Mouse (Mus musculus) kidney, adult 2 months (tissue): ENCODE measurements at regions not wholly inside any gene's neighbourhood (a gene's known extent, or its start where the extent isn't known, plus 50 kb on each side); places are given as distances from the start of the nearest gene placed in this dataset.
A peak's percentile ranks its signal among the peaks of the same experiment; 100 is the strongest.

Experiments used
- DNase-seq: peaks from one replicate; pipeline ENCODE4 v3.0.0; 2021
- H3K27ac ChIP-seq: fragments of 200-500 bp; 2 replicates; pipeline ENCODE4 v1.5.1; 2012; ENCODE audit warnings: low read depth, low read length, control low read depth, inconsistent platforms; ENCODE audit not compliant: insufficient read depth
- H3K27me3 ChIP-seq: fragments of 200-500 bp; replicated peaks from 2 replicates; pipeline ENCODE4 v1.6.1; 2012; ENCODE audit warnings: mild to moderate bottlenecking, moderate library complexity, low read length, inconsistent platforms; ENCODE audit not compliant: control insufficient read depth, insufficient read depth
- H3K36me3 ChIP-seq: fragments of 200-500 bp; 2 replicates; pipeline ENCODE4 v1.6.1; 2012; ENCODE audit warnings: mild to moderate bottlenecking, moderate library complexity, low read length, inconsistent platforms; ENCODE audit not compliant: control insufficient read depth, insufficient read depth
- H3K4me1 ChIP-seq: fragments of 200-500 bp; 2 replicates; pipeline ENCODE4 v1.6.1; 2011; ENCODE audit warnings: low read length; ENCODE audit not compliant: control insufficient read depth, insufficient read depth
- H3K4me3 ChIP-seq: fragments of 200-500 bp; 2 replicates; pipeline ENCODE4 v1.5.1; 2011; ENCODE audit warnings: mild to moderate bottlenecking, low read depth, low read length, control low read depth; ENCODE audit not compliant: insufficient read depth
- CTCF ChIP-seq: fragments of 200-500 bp; conservative IDR thresholded peaks from 2 replicates; pipeline ENCODE4 v1.5.1; 2011; ENCODE audit warnings: low read depth, mild to moderate bottlenecking, control low read depth, low read length, moderate library complexity, mixed read lengths; ENCODE audit not compliant: insufficient read depth, insufficient read length
- POLR2A ChIP-seq: fragments of 200-500 bp; IDR thresholded peaks from one replicate; pipeline ENCODE4 v1.6.1; 2011; ENCODE audit warnings: low read depth, low read length, control low read depth
- WGBS: fragments of 180-500 bp; shearing (Covaris S2); methylation state at CpG from one replicate; pipeline ENCODE4 v1.1.7; 2018; 5-methylcytosine and 5-hydroxymethylcytosine counted together

- DNase-seq: peak; percentile 3
- H3K4me3 ChIP-seq: no peak overlapping the region
- no peaks in the 10 kb centered on the region for H3K36me3 ChIP-seq
- TF ChIP-seq CTCF (no peak), POLR2A (no peak)
- 68% methylated on average over 1 of the region's 1 CpGs for WGBS
- H3K27ac ChIP-seq: no peak overlapping the region
- H3K27me3 ChIP-seq: no peaks in the 10 kb centered on the region
- H3K4me1 ChIP-seq: no peaks in the 10 kb centered on the region
Observed at GRCm38 (mm10) chr3:151160516-151160915, 277.2 kb upstream of the Adgrl4 start.

GRCm38 (mm10) chr3:151182132-151182531, 255.6 kb upstream of the Adgrl4 start:
- no peaks in the 10 kb centered on the region for H3K27me3 ChIP-seq
- no peak overlapping the region for H3K4me3 ChIP-seq
- 42% methylated on average over 2 of the region's 2 CpGs for WGBS
- no peak overlapping the region for H3K27ac ChIP-seq
- DNase-seq: no peak
- H3K36me3 ChIP-seq: no peaks in the 10 kb centered on the region
- TF ChIP-seq POLR2A: no peak
- TF ChIP-seq CTCF: no peak
- no peaks in the 10 kb centered on the region for H3K4me1 ChIP-seq

DNA sequence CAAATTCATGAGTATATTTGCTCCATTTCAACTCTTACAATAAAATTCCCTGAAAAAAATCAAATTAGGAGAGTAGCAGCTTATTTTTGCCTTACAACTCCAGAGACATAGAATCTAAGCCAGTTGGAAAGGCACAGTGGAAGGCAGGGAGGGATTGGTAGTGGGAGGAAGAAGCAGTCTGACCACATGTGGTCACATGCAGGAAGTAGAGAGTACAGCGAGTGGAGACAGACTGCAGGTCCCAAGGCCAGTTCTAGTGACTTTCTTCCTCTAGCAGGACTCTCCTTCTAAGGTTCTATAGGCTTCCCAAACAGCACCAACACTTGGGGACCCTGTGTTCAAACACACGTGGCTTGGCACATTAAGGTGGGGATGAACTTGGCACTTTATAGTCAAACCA, 245.6 kb upstream of the Adgrl4 start:
- Histone ChIP-seq H3K27me3 (no peaks in the 10 kb centered on the region), H3K4me3 (no peak overlapping the region), H3K36me3 (no peaks in the 10 kb centered on the region), H3K4me1 (no peaks in the 10 kb centered on the region), H3K27ac (no peak overlapping the region)
- no peak for DNase-seq
- TF ChIP-seq CTCF (no peak), POLR2A (no peak)
- WGBS: 78% methylated on average over 2 of the region's 2 CpGs

DNA sequence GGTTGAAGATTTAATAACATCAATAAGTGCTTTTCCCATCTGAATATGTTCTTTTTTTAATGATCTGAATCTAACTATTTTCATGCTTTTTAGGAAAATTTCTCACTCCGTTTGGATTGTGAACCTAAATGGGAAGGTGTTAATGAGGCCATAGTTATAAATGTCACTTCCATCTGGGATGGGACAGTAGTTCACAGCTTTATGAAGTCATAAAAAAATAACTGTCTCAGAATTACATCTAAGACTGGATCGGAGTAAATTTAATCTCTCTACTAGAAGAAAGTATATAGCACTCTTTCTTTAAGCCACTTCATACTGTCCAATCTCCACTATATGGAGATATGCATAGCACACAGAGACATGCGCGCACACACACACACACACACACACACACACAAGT, 226.7 kb upstream of the Adgrl4 start:
- DNase-seq: no peak
- H3K36me3 ChIP-seq: no peaks in the 10 kb centered on the region
- no peaks in the 10 kb centered on the region for H3K4me1 ChIP-seq
- H3K27me3 ChIP-seq: no peaks in the 10 kb centered on the region
- H3K4me3 ChIP-seq: no peak overlapping the region
- H3K27ac ChIP-seq: no peak overlapping the region
- WGBS: 90% methylated on average over 4 of the region's 4 CpGs
- no peak for TF ChIP-seq CTCF
- TF ChIP-seq POLR2A: no peak

- no peaks in the 10 kb centered on the region for H3K36me3 ChIP-seq
- 64% methylated on average over 3 of the region's 3 CpGs for WGBS
- TF ChIP-seq CTCF (no peak), POLR2A (no peak)
- H3K4me1 ChIP-seq: no peaks in the 10 kb centered on the region
- H3K27me3 ChIP-seq: no peaks in the 10 kb centered on the region
- DNase-seq: no peak
- H3K4me3 ChIP-seq: no peak overlapping the region
- no peak overlapping the region for H3K27ac ChIP-seq
Observed at GRCm38 (mm10) chr3:151216764-151217502, 220.8 kb upstream of the Adgrl4 start.

- no peak overlapping the region for H3K27ac ChIP-seq
- no peaks in the 10 kb centered on the region for H3K36me3 ChIP-seq
- 8% methylated on average over 3 of the region's 3 CpGs for WGBS
- TF ChIP-seq POLR2A (no peak), CTCF (0 out of 2 replicates have a peak, but pooled peaks have one; percentile 22)
- no peaks in the 10 kb centered on the region for H3K4me1 ChIP-seq
- H3K4me3 ChIP-seq: no peak overlapping the region
- DNase-seq: peak; percentile 21
- no peaks in the 10 kb centered on the region for H3K27me3 ChIP-seq
Observed at GRCm38 (mm10) chr3:151222407-151222806, 215.3 kb upstream of the Adgrl4 start.

DNA sequence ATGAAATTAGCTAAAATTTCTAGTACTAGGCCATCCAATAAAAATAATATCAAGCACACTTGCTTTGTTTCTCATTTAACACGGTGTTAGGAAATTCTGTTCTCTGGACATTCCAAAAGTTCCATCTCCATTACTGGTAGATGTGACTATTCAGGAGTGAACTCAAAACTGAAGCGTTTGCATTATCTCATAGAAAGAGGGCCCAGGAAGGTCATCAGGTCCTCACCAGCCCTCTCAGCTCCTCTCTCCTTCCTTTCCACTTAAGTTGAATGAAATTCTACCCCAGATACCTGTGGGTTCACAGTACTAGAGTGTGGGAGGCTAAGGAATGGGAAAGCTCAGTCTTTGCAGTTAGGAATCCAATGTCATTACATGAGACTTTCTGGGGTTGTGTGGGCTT, 185.2 kb upstream of the Adgrl4 start:
- 66% methylated on average over 2 of the region's 2 CpGs for WGBS
- no peak overlapping the region for H3K27ac ChIP-seq
- no peak overlapping the region for H3K4me3 ChIP-seq
- H3K36me3 ChIP-seq: no peaks in the 10 kb centered on the region
- DNase-seq: no peak
- TF ChIP-seq CTCF (no peak), POLR2A (no peak)
- H3K4me1 ChIP-seq: no peaks in the 10 kb centered on the region
- no peaks in the 10 kb centered on the region for H3K27me3 ChIP-seq
